Mouse (Mus musculus): ENCODE data around the gene Hdac7.

DNA sequence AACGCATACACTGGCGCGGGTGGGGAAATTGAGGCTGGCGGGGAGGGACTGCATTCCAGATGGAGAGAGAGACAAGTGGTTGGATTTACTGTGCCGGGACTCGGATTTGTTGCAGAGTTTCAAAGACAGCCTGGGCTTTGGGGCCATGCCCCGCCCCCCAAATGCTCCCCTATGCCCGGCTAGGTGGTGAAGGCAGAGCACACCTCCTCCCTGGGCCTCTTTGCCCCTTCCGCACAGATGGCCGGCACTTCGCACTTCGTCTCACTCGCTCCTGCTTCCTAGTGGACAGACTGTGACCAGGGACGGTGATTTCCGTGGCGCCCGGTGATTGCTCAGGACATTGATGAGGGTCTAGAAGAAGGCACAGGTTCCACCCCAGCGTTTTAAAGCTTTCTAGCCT lies 76.1 kb downstream of the Hdac7 start:
- TF ChIP-seq CTCF (IDR thresholded peaks at IDR 0.05; ENCODE audit: control insufficient read depth, insufficient read depth, low read length) = peak; percentile 8; the same call in 1 of the 2 replicates
- TF ChIP-seq POLR2A (IDR thresholded peaks at IDR 0.05; ENCODE audit: borderline replicate concordance, control insufficient read depth, low read depth, low read length) = no peak
